Mouse (Mus musculus) heart, adult 8-10 months (tissue): ENCODE measurements at regions not wholly inside any gene's neighbourhood (a gene's known extent, or its start where the extent isn't known, plus 50 kb on each side); places are given as distances from the start of the nearest gene placed in this dataset.
"Not testable (repeated sequence)": the region's sequence is repeated elsewhere in the genome, so short reads cannot be mapped to it uniquely, and the experiment has no call there.

Experiments used
- DNase-seq: peaks from one replicate; pipeline ENCODE4 v3.0.0; 2022; ENCODE audit warnings: low spot score

GRCm38 (mm10) chr17:47271979-47272677 lies 96.6 kb upstream of the Mrps10 start:
- peak; percentile 48 for DNase-seq

- DNase-seq = no peak
Observed at GRCm38 (mm10) chr17:47269053-47269891, 99.4 kb upstream of the Mrps10 start.

- no peak for DNase-seq
Observed at GRCm38 (mm10) chr17:47267843-47268242, 100.8 kb upstream of the Mrps10 start.

- no peak for DNase-seq
Observed at GRCm38 (mm10) chr17:47267076-47267475, 101.6 kb upstream of the Mrps10 start.

- no peak for DNase-seq
Observed at GRCm38 (mm10) chr17:47266335-47266734, 102.4 kb upstream of the Mrps10 start.

GRCm38 (mm10) chr17:47262986-47263385 lies 105.7 kb upstream of the Mrps10 start:
- no peak for DNase-seq

GRCm38 (mm10) chr17:47262141-47262540 lies 106.5 kb upstream of the Mrps10 start:
- DNase-seq = no peak

- no peak for DNase-seq
Observed at GRCm38 (mm10) chr17:47260976-47261375, 107.7 kb upstream of the Mrps10 start.

GRCm38 (mm10) chr17:47258296-47258695 lies 110.4 kb upstream of the Mrps10 start:
- no peak for DNase-seq

- DNase-seq = no peak
Observed at GRCm38 (mm10) chr17:47255209-47255608, 113.5 kb upstream of the Mrps10 start.

- no peak for DNase-seq
Observed at GRCm38 (mm10) chr17:47254026-47254425, 114.7 kb upstream of the Mrps10 start.

GRCm38 (mm10) chr17:47250001-47250400 lies 118.7 kb upstream of the Mrps10 start:
- peak; percentile 28 for DNase-seq

GRCm38 (mm10) chr17:47249176-47249575 lies 119.5 kb upstream of the Mrps10 start:
- DNase-seq = no peak

GRCm38 (mm10) chr17:47248053-47248452 lies 120.6 kb upstream of the Mrps10 start:
- DNase-seq = peak; percentile 38

- DNase-seq = no peak
Observed at GRCm38 (mm10) chr17:47247516-47247915, 121.2 kb upstream of the Mrps10 start.

- no peak for DNase-seq
Observed at GRCm38 (mm10) chr17:47246605-47247004, 122.1 kb upstream of the Mrps10 start.

GRCm38 (mm10) chr17:47245635-47246034 lies 123.1 kb upstream of the Mrps10 start:
- DNase-seq = no peak

GRCm38 (mm10) chr17:47239086-47239485 lies 129.6 kb upstream of the Mrps10 start:
- no peak for DNase-seq

GRCm38 (mm10) chr17:47237881-47238280 lies 130.8 kb upstream of the Mrps10 start:
- not testable (repeated sequence) for DNase-seq

- DNase-seq = no peak
Observed at GRCm38 (mm10) chr17:47234343-47234742, 134.3 kb upstream of the Mrps10 start.

- no peak for DNase-seq
Observed at GRCm38 (mm10) chr17:47233003-47233678, 135.5 kb upstream of the Mrps10 start.

GRCm38 (mm10) chr17:47230715-47231114 lies 138.0 kb upstream of the Mrps10 start:
- no peak for DNase-seq
